Mouse (Mus musculus) embryonic fibroblast, embryonic 13.5 days (primary cell): ENCODE results near the gene Hpd. TPM values are rescaled to one million over a fixed set of nuclear protein-coding genes. Genes with fewer than 3 reads are reported as not detected.

Experiments used
- H3K27ac ChIP-seq: 2 replicates; pipeline ENCODE4 v1.5.1; 2012; ENCODE audit warnings: low read length, control low read depth, inconsistent platforms; ENCODE audit not compliant: insufficient read depth
- H3K4me1 ChIP-seq: 2 replicates; pipeline ENCODE4 v1.6.1; 2011; ENCODE audit warnings: low read length; ENCODE audit not compliant: control insufficient read depth, insufficient read depth
- H3K4me3 ChIP-seq: 2 replicates; pipeline ENCODE4 v1.5.1; 2011; ENCODE audit warnings: mild to moderate bottlenecking, control low read depth, low read length; ENCODE audit not compliant: insufficient read depth
- CTCF ChIP-seq: IDR thresholded peaks from 2 replicates; pipeline ENCODE4 v1.5.1; 2011; ENCODE audit warnings: mild to moderate bottlenecking, control low read depth, low read length, moderate library complexity, borderline replicate concordance; ENCODE audit not compliant: insufficient read depth
- POLR2A ChIP-seq: IDR thresholded peaks from 2 replicates; pipeline ENCODE4 v1.6.1; 2011; ENCODE audit warnings: low read depth, mild to moderate bottlenecking, control low read depth, low read length, moderate library complexity
- polyA plus RNA-seq: library from polyadenylated mRNA; stranded (reverse); fragments of >200 nt; gene quantifications from 2 replicates; pipeline ENCODE4 v1.2.4, GENCODE M21; 2011; ENCODE audit warnings: low read depth; ENCODE audit not compliant: missing spikeins, insufficient read length

Gene Hpd
- polyA plus RNA-seq, 1 experiment, result not detected

- peaks cover 13% of the 10 kb centered on the region; the same call in 1 of the 2 replicates for H3K4me1 ChIP-seq
- TF ChIP-seq CTCF (peak; percentile 79), POLR2A (peak; percentile 77)
- no peak overlapping the region for H3K27ac ChIP-seq
Observed at GRCm38 (mm10) chr5:123149451-123150400, 32.8 kb downstream of the Hpd start.

GRCm38 (mm10) chr5:123148073-123148722 lies 34.3 kb downstream of the Hpd start:
- H3K27ac ChIP-seq, result no peak overlapping the region
- TF ChIP-seq POLR2A (no peak), CTCF (no peak)
- no peak overlapping the region for H3K4me3 ChIP-seq
- peaks cover 16% of the 10 kb centered on the region; the same call in 1 of the 2 replicates for H3K4me1 ChIP-seq

More at GRCm38 (mm10) chr5:123149451-123150400, 32.8 kb downstream of the Hpd start:
- H3K4me3 ChIP-seq, result peak overlapping the region; percentile 40

GRCm38 (mm10) chr5:123147569-123147968 lies 35.0 kb downstream of the Hpd start:
- Histone ChIP-seq H3K4me1 (peaks cover 16% of the 10 kb centered on the region; the same call in 1 of the 2 replicates), H3K27ac (no peak overlapping the region), H3K4me3 (no peak overlapping the region)
- TF ChIP-seq POLR2A (no peak), CTCF (no peak)

GRCm38 (mm10) chr5:123146357-123146756 lies 36.2 kb downstream of the Hpd start:
- Histone ChIP-seq H3K27ac (no peak overlapping the region), H3K4me3 (no peak overlapping the region), H3K4me1 (peaks cover 16% of the 10 kb centered on the region; the same call in 1 of the 2 replicates)
- TF ChIP-seq CTCF (no peak), POLR2A (no peak)

- Histone ChIP-seq H3K4me1 (peaks cover 16% of the 10 kb centered on the region; the same call in 1 of the 2 replicates), H3K4me3 (peak overlapping the region; percentile 82), H3K27ac (no peak overlapping the region)
- TF ChIP-seq CTCF, result no peak
- TF ChIP-seq POLR2A, result no peak
Observed at GRCm38 (mm10) chr5:123144746-123145590, 37.6 kb downstream of the Hpd start.

GRCm38 (mm10) chr5:123143971-123144745 lies 38.4 kb downstream of the Hpd start:
- peaks cover 12% of the 10 kb centered on the region; the same call in 1 of the 2 replicates for H3K4me1 ChIP-seq
- no peak overlapping the region for H3K27ac ChIP-seq
- peak overlapping the region; percentile 82 for H3K4me3 ChIP-seq
- no peak for TF ChIP-seq CTCF

- Histone ChIP-seq H3K27ac (no peak overlapping the region), H3K4me1 (peaks cover 7% of the 10 kb centered on the region; the same call in 1 of the 2 replicates), H3K4me3 (peak overlapping the region; percentile 82)
- no peak for TF ChIP-seq CTCF
- TF ChIP-seq POLR2A, result no peak
Observed at GRCm38 (mm10) chr5:123143251-123143970, 39.1 kb downstream of the Hpd start.
